Mouse (Mus musculus) macrophage (primary cell): ENCODE results near the gene Nat14. TPM values are rescaled to one million over a fixed set of nuclear protein-coding genes. Genes with fewer than 3 reads are reported as not detected.

Experiments
- H3K27ac ChIP-seq: fragments of 350-480 bp; formaldehyde crosslinking; 2 replicates; pipeline ENCODE4 v1.9.0; 2021
- H3K36me3 ChIP-seq: fragments of 350-480 bp; formaldehyde crosslinking; 2 replicates; pipeline ENCODE4 v1.9.0; 2021; ENCODE audit errors: inconsistent target
- H3K4me3 ChIP-seq: fragments of 350-480 bp; formaldehyde crosslinking; 2 replicates; pipeline ENCODE4 v1.9.0; 2021; ENCODE audit errors: inconsistent target
- H3K79me2 ChIP-seq: fragments of 350-480 bp; formaldehyde crosslinking; 2 replicates; pipeline ENCODE4 v1.9.0; 2021; ENCODE audit errors: inconsistent target
- WGBS: methylation state at CpG from one replicate; pipeline ENCODE4 v1.1.7; 2026; ENCODE audit warnings: inconsistent platforms; ENCODE audit not compliant: missing documents; 5-methylcytosine and 5-hydroxymethylcytosine counted together
- polyA plus RNA-seq: library from polyadenylated mRNA; stranded (reverse); fragments of 250-400 nt; gene quantifications from 3 replicates; pipeline ENCODE4 v1.2.4, GENCODE M21; 2018; ENCODE audit warnings: inconsistent platforms

Gene Nat14
- polyA plus RNA-seq, 1 experiment from 2014 or later = 0.17 TPM

- Histone ChIP-seq H3K4me3 (no peak overlapping the region), H3K27ac (peak overlapping the region; percentile 25), H3K36me3 (peaks cover 4% of the 10 kb centered on the region; the same call in 1 of the 2 replicates), H3K79me2 (no peaks in the 10 kb centered on the region)
- 14% methylated on average over 1 of the region's 4 CpGs for WGBS
These were observed 3.1 kb downstream of the Nat14 start for GRCm38 (mm10) chr7:4924891-4925301.

- Histone ChIP-seq H3K27ac (peak within 1 kb of the TSS; percentile 25), H3K36me3 (no peaks in the 10 kb centered on the region), H3K79me2 (no peaks in the 10 kb centered on the region), H3K4me3 (no peak within 1 kb of the TSS)
- 42% methylated on average over 5 of the region's 6 CpGs for WGBS
These were observed 3.9 kb downstream of the Nat14 start, which contains the start of gene Ssc5d for GRCm38 (mm10) chr7:4925441-4926381. Gene Ssc5d (plus strand): TSS chr7:4925785.

GRCm38 (mm10) chr7:4926849-4927248 lies 5.0 kb downstream of the Nat14 start:
- Histone ChIP-seq H3K79me2 (no peaks in the 10 kb centered on the region), H3K27ac (no peak overlapping the region), H3K36me3 (no peaks in the 10 kb centered on the region), H3K4me3 (no peak overlapping the region)
- 91% methylated on average over 16 of the region's 16 CpGs for WGBS

- Histone ChIP-seq H3K36me3 (no peaks in the 10 kb centered on the region), H3K4me3 (no peak overlapping the region), H3K27ac (no peak overlapping the region), H3K79me2 (no peaks in the 10 kb centered on the region)
- 72% methylated on average over 8 of the region's 8 CpGs for WGBS
These were observed 5.9 kb downstream of the Nat14 start for GRCm38 (mm10) chr7:4927711-4928110.

- 76% methylated on average over 13 of the region's 17 CpGs for WGBS
- Histone ChIP-seq H3K36me3 (no peaks in the 10 kb centered on the region), H3K27ac (no peak overlapping the region), H3K4me3 (no peak overlapping the region), H3K79me2 (no peaks in the 10 kb centered on the region)
These were observed 6.5 kb downstream of the Nat14 start for GRCm38 (mm10) chr7:4928323-4928722.

GRCm38 (mm10) chr7:4933103-4933502 lies 11.3 kb downstream of the Nat14 start:
- Histone ChIP-seq H3K79me2 (no peaks in the 10 kb centered on the region), H3K27ac (no peak overlapping the region), H3K36me3 (no peaks in the 10 kb centered on the region), H3K4me3 (no peak overlapping the region)
- whole genome bisulfite sequencing = 80% methylated on average over 10 of the region's 12 CpGs

- H3K27ac ChIP-seq = no peak overlapping the region
- no peak overlapping the region for H3K4me3 ChIP-seq
- no peaks in the 10 kb centered on the region for H3K79me2 ChIP-seq
- 82% methylated on average over 4 of the region's 4 CpGs for whole genome bisulfite sequencing
- no peaks in the 10 kb centered on the region for H3K36me3 ChIP-seq
These were observed 12.5 kb downstream of the Nat14 start for GRCm38 (mm10) chr7:4934160-4934914.

- Histone ChIP-seq H3K27ac (no peak overlapping the region), H3K4me3 (no peak overlapping the region), H3K79me2 (no peaks in the 10 kb centered on the region), H3K36me3 (no peaks in the 10 kb centered on the region)
- 66% methylated on average over 9 of the region's 10 CpGs for WGBS
These were observed 15.0 kb downstream of the Nat14 start for GRCm38 (mm10) chr7:4936832-4937231.

GRCm38 (mm10) chr7:4937392-4937791 lies 15.6 kb downstream of the Nat14 start:
- Histone ChIP-seq H3K27ac (no peak overlapping the region), H3K4me3 (no peak overlapping the region), H3K36me3 (no peaks in the 10 kb centered on the region), H3K79me2 (no peaks in the 10 kb centered on the region)
- WGBS = 70% methylated on average over 6 of the region's 11 CpGs

GRCm38 (mm10) chr7:4938456-4938855 lies 16.6 kb downstream of the Nat14 start:
- WGBS = 35% methylated on average over 2 of the region's 2 CpGs
- Histone ChIP-seq H3K36me3 (no peaks in the 10 kb centered on the region), H3K4me3 (no peak overlapping the region), H3K79me2 (no peaks in the 10 kb centered on the region), H3K27ac (no peak overlapping the region)

- Histone ChIP-seq H3K36me3 (no peaks in the 10 kb centered on the region), H3K79me2 (no peaks in the 10 kb centered on the region), H3K4me3 (no peak overlapping the region), H3K27ac (no peak overlapping the region)
- WGBS = 21% methylated on average over 9 of the region's 9 CpGs
These were observed 18.2 kb downstream of the Nat14 start for GRCm38 (mm10) chr7:4940068-4940479.

GRCm38 (mm10) chr7:4942673-4943072 lies 20.8 kb downstream of the Nat14 start:
- Histone ChIP-seq H3K36me3 (no peaks in the 10 kb centered on the region), H3K79me2 (no peaks in the 10 kb centered on the region), H3K27ac (no peak overlapping the region), H3K4me3 (no peak overlapping the region)
- 56% methylated on average over 5 of the region's 5 CpGs for WGBS

GRCm38 (mm10) chr7:4943223-4943815 lies 21.5 kb downstream of the Nat14 start:
- 8% methylated on average over 15 of the region's 15 CpGs for WGBS
- H3K36me3 ChIP-seq = no peaks in the 10 kb centered on the region
- peak overlapping the region; percentile 20; the same call in 1 of the 2 replicates for H3K4me3 ChIP-seq
- H3K79me2 ChIP-seq = no peaks in the 10 kb centered on the region
- no peak overlapping the region for H3K27ac ChIP-seq

GRCm38 (mm10) chr7:4947855-4948254 lies 26.0 kb downstream of the Nat14 start:
- H3K79me2 ChIP-seq = no peaks in the 10 kb centered on the region
- no peak overlapping the region for H3K27ac ChIP-seq
- 96% methylated on average over 2 of the region's 2 CpGs for WGBS
- H3K36me3 ChIP-seq = no peaks in the 10 kb centered on the region
- no peak overlapping the region for H3K4me3 ChIP-seq
